Mouse (Mus musculus) testis, adult 2 months (tissue): ENCODE measurements around the gene Chd2.

ENCODE experiments used
- CTCF ChIP-seq: fragments of 200-500 bp; IDR thresholded peaks from 2 replicates; pipeline ENCODE4 v1.5.1; 2012; ENCODE audit warnings: low read depth, mild to moderate bottlenecking, inconsistent platforms, low read length, moderate library complexity; ENCODE audit not compliant: control insufficient read depth, insufficient read depth, insufficient replicate concordance
- POLR2A ChIP-seq: fragments of 200-500 bp; IDR thresholded peaks from 2 replicates; pipeline ENCODE4 v1.6.1; 2012; ENCODE audit warnings: low read depth, mild to moderate bottlenecking, inconsistent platforms, low read length, moderate library complexity; ENCODE audit not compliant: control insufficient read depth

- TF ChIP-seq CTCF (no peak), POLR2A (no peak)
Measured at GRCm38 (mm10) chr7:73426752-73427386, 114.8 kb downstream of the Chd2 start.
